Mouse (Mus musculus) liver, adult 2 months (tissue): ENCODE results near the gene Brms1.

Experiments
- CTCF ChIP-seq: fragments of 200-500 bp; IDR thresholded peaks from 2 replicates; pipeline ENCODE4 v1.5.1; 2011; ENCODE audit warnings: low read depth, low read length, control low read depth
- POLR2A ChIP-seq: fragments of 200-500 bp; IDR thresholded peaks from 2 replicates; pipeline ENCODE4 v1.6.1; 2011; ENCODE audit warnings: low read length, control low read depth; ENCODE audit not compliant: insufficient read depth; ENCODE audit errors: extremely low read depth

DNA sequence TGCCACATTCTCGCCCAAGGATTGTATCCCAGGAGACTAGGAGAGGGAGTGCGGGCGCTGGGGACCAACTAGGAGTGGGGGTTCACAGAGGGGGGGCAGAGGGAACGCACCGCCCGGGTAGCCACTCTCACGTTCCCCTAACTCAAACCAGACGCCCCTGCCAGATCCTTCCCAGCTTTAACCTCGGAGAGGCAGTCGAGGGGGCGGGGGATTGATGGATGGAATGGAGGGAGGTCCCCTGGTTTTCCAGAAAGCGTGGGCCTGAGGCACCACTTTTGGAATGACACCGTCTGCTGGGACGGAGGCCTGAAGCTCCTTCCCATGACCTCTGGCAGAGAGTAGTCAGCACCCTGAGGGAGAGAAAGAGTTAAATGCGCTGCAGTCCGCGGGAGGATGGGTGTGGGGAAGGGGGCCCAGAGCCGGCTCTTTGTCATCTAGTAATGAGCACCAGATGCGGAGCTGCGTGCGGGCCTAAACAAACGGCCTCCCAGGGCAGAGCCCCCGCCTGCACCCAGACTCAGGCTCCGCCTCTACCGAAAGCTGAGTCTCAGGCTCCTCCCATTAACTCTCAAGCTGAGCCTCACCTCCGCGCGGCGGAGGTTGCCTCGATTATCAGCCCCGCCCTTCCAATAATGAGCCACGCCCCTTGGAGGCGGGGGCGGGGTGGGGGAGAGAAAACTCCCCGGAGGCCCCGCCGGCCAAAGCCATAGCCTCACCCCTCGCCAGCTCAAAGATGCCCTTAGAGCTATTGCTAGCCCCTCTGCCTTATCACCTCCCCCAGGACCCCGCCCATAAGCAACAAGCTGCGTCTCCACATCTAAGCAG is 30.6 kb downstream of the Brms1 start:
- TF ChIP-seq CTCF (no peak), POLR2A (no peak)
